Mouse (Mus musculus) left cerebral cortex, adult 9 months (tissue): ENCODE data around the gene Ankrd44.

ENCODE experiments used
- DNase-seq, 2 experiments: peaks; one replicate each; pipeline ENCODE4 v3.0.0; 2022; ENCODE audit warnings: low spot score in 2 of 2

Ankrd44 gene

GRCm38 (mm10) chr1:54809811-54810549, 116.2 kb downstream of the Ankrd44 start:
- no peak for DNase-seq

- DNase-seq, result no peak
These were observed 117.1 kb downstream of the Ankrd44 start for GRCm38 (mm10) chr1:54809098-54809490.

GRCm38 (mm10) chr1:54808401-54809097, 117.6 kb downstream of the Ankrd44 start:
- DNase-seq, result no peak

- DNase-seq, result no peak
These were observed 118.4 kb downstream of the Ankrd44 start for GRCm38 (mm10) chr1:54807832-54808231.

- DNase-seq, result no peak
These were observed 119.9 kb downstream of the Ankrd44 start for GRCm38 (mm10) chr1:54806116-54806850.

- DNase-seq, result no peak
These were observed 121.8 kb downstream of the Ankrd44 start for GRCm38 (mm10) chr1:54804406-54804805.

- no peak for DNase-seq
These were observed 123.5 kb downstream of the Ankrd44 start for GRCm38 (mm10) chr1:54802703-54803102.

GRCm38 (mm10) chr1:54801256-54801655, 124.9 kb downstream of the Ankrd44 start:
- DNase-seq, result no peak

GRCm38 (mm10) chr1:54799421-54799820, 126.8 kb downstream of the Ankrd44 start:
- no peak for DNase-seq

- DNase-seq, result no peak
These were observed 127.8 kb downstream of the Ankrd44 start for GRCm38 (mm10) chr1:54798415-54798814.

GRCm38 (mm10) chr1:54794709-54795108, 131.5 kb downstream of the Ankrd44 start:
- no peak for DNase-seq

- no peak for DNase-seq
These were observed 134.8 kb downstream of the Ankrd44 start for GRCm38 (mm10) chr1:54791406-54791805.

- no peak for DNase-seq
These were observed 136.7 kb downstream of the Ankrd44 start for GRCm38 (mm10) chr1:54789327-54789960.

- no peak for DNase-seq
These were observed 137.8 kb downstream of the Ankrd44 start for GRCm38 (mm10) chr1:54788337-54788736.

GRCm38 (mm10) chr1:54778151-54778550, 148.0 kb downstream of the Ankrd44 start:
- no peak for DNase-seq

- DNase-seq, result no peak
These were observed 149.1 kb downstream of the Ankrd44 start for GRCm38 (mm10) chr1:54777104-54777503.

GRCm38 (mm10) chr1:54776116-54776515, 150.1 kb downstream of the Ankrd44 start:
- no peak for DNase-seq

- DNase-seq, result no peak
These were observed 153.3 kb downstream of the Ankrd44 start for GRCm38 (mm10) chr1:54772843-54773242.

GRCm38 (mm10) chr1:54771471-54771870, 154.7 kb downstream of the Ankrd44 start:
- DNase-seq, result no peak

- no peak for DNase-seq
These were observed 159.0 kb downstream of the Ankrd44 start for GRCm38 (mm10) chr1:54767221-54767620.

- no peak for DNase-seq
These were observed 160.5 kb downstream of the Ankrd44 start for GRCm38 (mm10) chr1:54765632-54766238.
